Mouse (Mus musculus) adipocyte (in vitro differentiated cells): ENCODE data around the gene Pisd.
"Not testable (repeated sequence)": the region's sequence is repeated elsewhere in the genome, so short reads cannot be mapped to it uniquely, and the experiment has no call there.

Experiments used
- DNase-seq: peaks from one replicate; pipeline ENCODE4 v3.0.0-alpha.2; 2016; ENCODE audit warnings: low spot score

The Pisd gene

GRCm38 (mm10) chr5:32745705-32746655 is 39.5 kb downstream of the Pisd start:
- DNase-seq = peak; percentile 82

- DNase-seq = no peak
Measured at GRCm38 (mm10) chr5:32742149-32742548, 43.3 kb downstream of the Pisd start.

DNA sequence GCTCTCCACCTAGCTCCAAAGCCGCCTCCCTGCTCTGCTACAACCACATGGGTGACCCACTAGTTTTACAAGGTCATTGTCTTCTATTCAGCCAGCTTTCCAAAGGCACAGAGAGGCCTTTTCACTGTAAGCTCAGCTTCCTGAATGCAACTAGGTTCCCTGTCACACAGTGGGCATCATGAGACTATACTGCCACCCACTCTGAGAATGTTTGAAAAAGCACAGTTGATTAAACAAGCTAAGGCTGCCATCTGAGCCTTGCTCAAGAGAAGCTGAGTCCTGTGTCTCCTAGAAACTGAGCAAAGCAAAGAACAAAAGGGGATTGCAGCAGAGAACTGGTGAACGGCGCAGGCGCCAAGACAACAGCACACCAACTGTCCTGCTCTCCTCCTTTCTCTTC is 44.1 kb downstream of the Pisd start:
- not testable (repeated sequence) for DNase-seq

GRCm38 (mm10) chr5:32740850-32741249 is 44.6 kb downstream of the Pisd start:
- DNase-seq = not testable (repeated sequence)

- DNase-seq = no peak
Measured at GRCm38 (mm10) chr5:32740138-32740537, 45.3 kb downstream of the Pisd start.

DNA sequence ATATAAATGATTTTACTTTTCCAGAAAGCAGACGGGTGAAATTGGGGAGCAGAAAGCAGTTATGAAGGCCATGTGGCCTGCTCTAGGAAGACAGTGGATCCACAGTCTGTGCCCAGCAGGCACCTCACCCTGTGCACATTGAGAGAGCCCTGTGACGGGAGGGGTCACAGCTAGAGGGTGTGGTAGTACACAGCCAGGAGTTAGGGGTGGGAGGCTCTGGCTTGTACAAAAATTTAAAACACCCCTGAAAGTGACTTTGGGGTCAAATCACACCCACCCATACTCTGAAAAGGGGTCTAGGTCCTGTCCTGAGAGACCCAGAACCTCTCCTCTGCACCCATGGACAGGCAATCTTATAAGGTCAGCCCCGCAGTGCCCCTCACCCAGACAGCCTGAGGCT is 48.7 kb downstream of the Pisd start:
- not testable (repeated sequence) for DNase-seq

GRCm38 (mm10) chr5:32735779-32736178 is 49.7 kb downstream of the Pisd start:
- no peak for DNase-seq

GRCm38 (mm10) chr5:32733892-32734291 is 51.6 kb downstream of the Pisd start:
- DNase-seq = not testable (repeated sequence)

- DNase-seq = no peak
Measured at GRCm38 (mm10) chr5:32728851-32729250, 56.6 kb downstream of the Pisd start.

GRCm38 (mm10) chr5:32728300-32728699 is 57.1 kb downstream of the Pisd start:
- no peak for DNase-seq

GRCm38 (mm10) chr5:32725397-32725796 is 60.0 kb downstream of the Pisd start:
- DNase-seq = peak; percentile 23

GRCm38 (mm10) chr5:32723981-32724380 is 61.5 kb downstream of the Pisd start:
- DNase-seq = no peak

DNA sequence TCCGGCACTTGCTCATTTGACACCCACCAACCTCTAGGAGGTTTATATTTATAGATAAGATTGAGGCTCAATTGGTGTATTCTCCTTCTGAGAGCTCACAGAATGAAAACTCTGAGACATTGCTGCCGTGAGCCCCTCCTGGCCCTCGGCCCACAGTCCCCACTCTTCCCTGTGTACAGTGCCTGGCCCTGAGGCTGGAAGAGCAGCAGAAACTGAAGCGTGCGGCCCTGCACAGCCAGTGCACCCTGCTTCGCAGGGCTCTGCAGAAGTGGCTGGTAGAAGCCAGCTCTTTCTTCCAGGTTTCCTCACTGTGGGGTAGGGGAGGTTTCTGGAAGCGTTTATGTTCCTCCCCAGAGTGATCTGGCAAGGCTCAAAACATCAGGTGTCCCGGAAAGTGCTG is 62.7 kb downstream of the Pisd start:
- not testable (repeated sequence) for DNase-seq

DNA sequence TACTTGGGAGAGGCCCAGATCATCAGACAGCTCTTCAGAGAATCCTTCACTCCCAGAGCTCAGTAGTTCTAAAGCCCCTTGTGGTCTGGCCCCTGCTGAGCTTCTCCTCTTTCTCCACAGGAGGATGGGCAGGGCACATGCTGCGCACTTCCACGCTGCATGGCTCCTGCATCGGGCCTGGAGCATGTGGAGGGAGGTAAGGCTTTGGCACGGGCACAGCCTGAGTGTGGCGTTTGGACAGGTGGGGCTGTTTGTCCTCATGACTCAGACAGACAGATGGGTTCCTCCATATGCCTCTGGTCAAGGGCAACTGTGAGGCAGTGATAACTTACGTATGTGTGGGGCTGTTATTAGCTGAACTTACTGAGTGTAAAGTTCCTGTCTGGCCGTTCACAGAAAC is 63.2 kb downstream of the Pisd start:
- DNase-seq = no peak

DNA sequence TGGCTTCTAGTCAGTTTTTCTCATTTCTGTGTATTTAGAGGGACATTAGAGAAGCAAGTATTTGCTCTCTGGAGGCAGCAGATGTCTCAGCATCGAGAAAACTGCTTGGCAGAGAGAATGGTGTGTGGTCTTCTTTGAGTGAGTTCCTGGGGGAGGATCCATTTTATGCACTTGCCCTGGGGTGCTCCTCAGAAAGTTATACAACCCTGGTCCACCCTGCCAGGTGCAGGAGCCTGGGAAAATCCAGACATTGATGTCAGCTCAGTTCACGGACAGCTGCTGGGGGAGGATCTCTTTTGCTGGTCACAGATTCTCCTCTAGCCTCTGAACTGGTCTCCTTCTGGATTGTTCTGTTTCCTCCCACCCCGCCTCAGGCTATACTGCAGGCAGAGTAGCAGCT is 64.1 kb downstream of the Pisd start:
- no peak for DNase-seq

- no peak for DNase-seq
Measured at GRCm38 (mm10) chr5:32720416-32720815, 65.0 kb downstream of the Pisd start.

- DNase-seq = no peak
Measured at GRCm38 (mm10) chr5:32718916-32719315, 66.5 kb downstream of the Pisd start.

- DNase-seq = no peak
Measured at GRCm38 (mm10) chr5:32717726-32718125, 67.7 kb downstream of the Pisd start.

- DNase-seq = peak; percentile 99
Measured at GRCm38 (mm10) chr5:32713703-32714467, 71.6 kb downstream of the Pisd start.

- no peak for DNase-seq
Measured at GRCm38 (mm10) chr5:32713042-32713702, 72.3 kb downstream of the Pisd start.

DNA sequence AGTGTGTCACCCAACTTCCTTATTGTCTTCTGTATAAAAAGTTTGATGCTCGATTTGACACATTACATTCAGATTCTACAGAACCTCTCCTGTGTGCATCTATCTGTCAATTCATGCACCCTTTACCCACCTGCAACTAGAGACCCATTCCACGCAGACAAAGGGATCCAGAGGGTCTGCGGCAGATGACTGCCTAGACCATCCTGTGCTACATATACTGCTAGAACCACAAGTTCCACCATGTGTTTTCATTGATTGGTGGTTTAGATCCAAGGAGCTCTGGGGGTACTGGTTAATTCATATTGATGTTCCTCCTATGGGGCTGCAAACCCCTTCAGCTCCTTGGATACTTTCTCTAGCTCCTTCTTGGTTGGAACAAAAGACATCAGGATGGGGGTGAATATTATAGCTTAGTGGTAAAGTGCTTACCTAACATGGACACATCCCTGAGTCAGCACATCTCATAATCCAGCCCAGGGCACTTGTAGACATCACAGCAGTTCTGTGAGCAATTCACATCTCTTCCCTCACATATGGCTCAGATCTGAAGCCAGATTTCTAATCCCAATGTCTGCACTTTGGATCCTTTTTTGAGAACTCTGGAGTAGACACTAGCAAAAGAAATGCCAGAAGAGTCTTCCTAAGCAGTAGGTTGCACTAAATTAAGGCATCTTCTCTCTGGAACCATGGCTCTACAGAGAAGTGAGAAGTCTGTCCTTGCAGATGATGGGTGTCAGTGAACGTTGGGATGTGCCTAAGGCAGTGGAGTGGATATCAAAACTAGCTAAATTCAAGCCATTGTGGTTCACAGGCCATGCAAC is 73.0 kb downstream of the Pisd start:
- DNase-seq = no peak

- DNase-seq = no peak
Measured at GRCm38 (mm10) chr5:32711485-32711884, 74.0 kb downstream of the Pisd start.
